Mouse (Mus musculus) hindbrain, embryonic 10.5 days (tissue): Measurements from ENCODE around the gene Preb. TPM values are rescaled to one million over a fixed set of nuclear protein-coding genes. Genes with fewer than 3 reads are reported as not detected.

Experiments
- DNase-seq: peaks from one replicate; pipeline ENCODE4 v3.0.0-alpha.2; 2017; ENCODE audit warnings: low spot score
- H3K27ac ChIP-seq: fragments of 300-500 bp; sonication (generic); 2 replicates; pipeline ENCODE4 v1.5.1; 2016; ENCODE audit warnings: mild to moderate bottlenecking, moderate library complexity
- H3K27me3 ChIP-seq: fragments of 300-500 bp; sonication (generic); 2 replicates; pipeline ENCODE4 v1.6.1; 2016; ENCODE audit warnings: mild to moderate bottlenecking; ENCODE audit not compliant: poor library complexity, insufficient read depth, severe bottlenecking
- H3K36me3 ChIP-seq: fragments of 300-500 bp; sonication (generic); 2 replicates; pipeline ENCODE4 v1.6.1; 2016; ENCODE audit warnings: mild to moderate bottlenecking, moderate library complexity
- H3K4me1 ChIP-seq: fragments of 300-500 bp; sonication (generic); replicated peaks from 2 replicates; pipeline ENCODE4 v1.6.1; 2016; ENCODE audit warnings: mild to moderate bottlenecking
- H3K4me3 ChIP-seq: fragments of 300-500 bp; sonication (generic); 2 replicates; pipeline ENCODE4 v1.5.1; 2016; ENCODE audit warnings: mild to moderate bottlenecking, moderate library complexity
- H3K9me3 ChIP-seq: fragments of 300-500 bp; sonication (generic); 2 replicates; pipeline ENCODE4 v1.6.1; 2016; ENCODE audit warnings: mild to moderate bottlenecking, moderate library complexity
- WGBS: fragments of 180-500 bp; shearing (Covaris S2); methylation state at CpG from one replicate; pipeline ENCODE4 v1.1.7; 2016; 5-methylcytosine and 5-hydroxymethylcytosine counted together
- polyA plus RNA-seq: library from polyadenylated mRNA; unstranded; fragments of >200 nt; fragmentation: Nextera tagmentation; extraction: Ambion mirVana; gene quantifications from 2 replicates; pipeline ENCODE4 v1.2.1, GENCODE M21; 2016

Preb gene
- polyA plus RNA-seq, 1 experiment from 2014 or later: 147 TPM

GRCm38 (mm10) chr5:30907413-30908059, 52.6 kb downstream of the Preb start, which contains the start of gene Ost4:
Ost4 (minus strand) TSS chr5:30907788.
- Histone ChIP-seq H3K27ac (peak within 1 kb of the TSS; percentile 93), H3K36me3 (peaks cover 37% of the 10 kb centered on the region), H3K4me3 (peak within 1 kb of the TSS; percentile 84), H3K4me1 (peaks cover 46% of the 10 kb centered on the region), H3K9me3 (no peaks in the 10 kb centered on the region), H3K27me3 (peaks cover 7% of the 10 kb centered on the region)
- WGBS: 0% methylated on average over 58 of the region's 58 CpGs
- peak; percentile 97 for DNase-seq

GRCm38 (mm10) chr5:30901860-30902259, 58.3 kb downstream of the Preb start:
- WGBS: 94% methylated on average over 5 of the region's 5 CpGs
- Histone ChIP-seq H3K27ac (no peak overlapping the region), H3K27me3 (no peaks in the 10 kb centered on the region), H3K4me1 (peaks cover 17% of the 10 kb centered on the region), H3K4me3 (no peak overlapping the region), H3K36me3 (peaks cover 93% of the 10 kb centered on the region), H3K9me3 (no peaks in the 10 kb centered on the region)
- DNase-seq: no peak

Other genes starting within 250 kb of the Preb start
- 87.4 and 151 TPM in 2 replicates for gene Dpysl5, start 248.8 kb downstream of the Preb start, polyA plus RNA-seq
- gene Mapre3, start 145.7 kb downstream of the Preb start, polyA plus RNA-seq: 21.1 and 41.8 TPM in 2 replicates
- gene Tmem214, start 92.3 kb downstream of the Preb start, polyA plus RNA-seq: 64.0 and 67.6 TPM in 2 replicates
- 18.4 and 24.2 TPM in 2 replicates for gene Agbl5, start 71.7 kb downstream of the Preb start, polyA plus RNA-seq
- 405 and 407 TPM in 2 replicates for gene Ost4, start 52.6 kb downstream of the Preb start, polyA plus RNA-seq
- gene Emilin1, start 47.0 kb downstream of the Preb start, polyA plus RNA-seq: 85.1 and 87.4 TPM in 2 replicates
- 7.2 and 8.0 TPM in 2 replicates for gene Khk, start 38.9 kb downstream of the Preb start, polyA plus RNA-seq
- 3.7 and 6.7 TPM in 2 replicates for gene Cgref1, start 14.8 kb downstream of the Preb start, polyA plus RNA-seq
- not detected in 2 replicates for gene Tcf23, start 8.3 kb upstream of the Preb start, polyA plus RNA-seq
- gene Atraid, start 88.0 kb upstream of the Preb start, polyA plus RNA-seq: 86.2 and 110 TPM in 2 replicates
- 8.1 and 10.1 TPM in 2 replicates for gene Slc5a6, start 88.6 kb upstream of the Preb start, polyA plus RNA-seq
- 43.5 and 55.9 TPM in 2 replicates for gene Cad, start 94.4 kb upstream of the Preb start, polyA plus RNA-seq
- not detected in 2 replicates for gene Dnajc5g, start 145.9 kb upstream of the Preb start, polyA plus RNA-seq
- gene Slc30a3, start 147.9 kb upstream of the Preb start, polyA plus RNA-seq: 2.1 and 9.3 TPM in 2 replicates
- gene Trim54, start 156.4 kb upstream of the Preb start, polyA plus RNA-seq: not detected in 2 replicates
- not detected in 2 replicates for gene Ucn, start 178.5 kb upstream of the Preb start, polyA plus RNA-seq
- gene Mpv17, start 193.9 kb upstream of the Preb start, polyA plus RNA-seq: 59.2 and 60.7 TPM in 2 replicates
- gene Gm29609, start 219.6 kb upstream of the Preb start, polyA plus RNA-seq: 0.80 and 0.89 TPM in 2 replicates
- gene Gtf3c2, start 219.8 kb upstream of the Preb start, polyA plus RNA-seq: 105 and 118 TPM in 2 replicates
- 128 and 138 TPM in 2 replicates for gene Snx17, start 232.9 kb upstream of the Preb start, polyA plus RNA-seq
- gene Eif2b4, start 233.1 kb upstream of the Preb start, polyA plus RNA-seq: 85.2 and 99.3 TPM in 2 replicates
- gene Zfp513, start 241.9 kb upstream of the Preb start, polyA plus RNA-seq: 12.7 and 15.0 TPM in 2 replicates